Mouse (Mus musculus) lung, adult 2 months (tissue): ENCODE measurements around the gene Yif1b. TPM values are rescaled to one million over a fixed set of nuclear protein-coding genes. Genes with fewer than 3 reads are reported as not detected.

ENCODE experiments used
- DNase-seq: peaks from one replicate; pipeline ENCODE4 v3.0.0; 2022
- H3K4me1 ChIP-seq: fragments of 200-500 bp; 2 replicates; pipeline ENCODE4 v1.6.1; 2011; ENCODE audit warnings: low read length; ENCODE audit not compliant: control insufficient read depth, insufficient read depth
- H3K4me3 ChIP-seq: fragments of 200-500 bp; replicated peaks from 2 replicates; pipeline ENCODE3; 2011; ENCODE audit warnings: low read depth, mild to moderate bottlenecking, control low read depth, low read length; ENCODE audit errors: extremely low read depth
- CTCF ChIP-seq: fragments of 200-500 bp; IDR thresholded peaks from 2 replicates; pipeline ENCODE4 v1.5.1; 2011; ENCODE audit warnings: mild to moderate bottlenecking, low read length, control low read depth; ENCODE audit not compliant: insufficient read depth
- POLR2A ChIP-seq: fragments of 200-500 bp; IDR thresholded peaks from 2 replicates; pipeline ENCODE4 v1.6.1; 2011; ENCODE audit warnings: low read depth, mild to moderate bottlenecking, control low read depth, low read length, borderline replicate concordance; ENCODE audit errors: extremely low read depth
- WGBS: fragments of 180-500 bp; shearing (Covaris S2); methylation state at CpG from one replicate; pipeline ENCODE4 v1.1.7; 2018; 5-methylcytosine and 5-hydroxymethylcytosine counted together
- polyA plus RNA-seq: library from polyadenylated mRNA; depleted of rRNA; stranded (reverse); fragments of >200 nt; gene quantifications from 2 replicates; pipeline ENCODE4 v1.2.3, GENCODE M21; 2012

Gene Yif1b
- polyA plus RNA-seq, 1 experiment = 182 TPM

GRCm38 (mm10) chr7:29244732-29245416 is 6.7 kb downstream of the Yif1b start:
- TF ChIP-seq CTCF (peak; percentile 86), POLR2A (no peak)
- DNase-seq = no peak
- no peak overlapping the region for H3K4me3 ChIP-seq
- WGBS = 84% methylated on average over 7 of the region's 7 CpGs
- H3K4me1 ChIP-seq = peaks cover 5% of the 10 kb centered on the region; the same call in 1 of the 2 replicates

- H3K4me1 ChIP-seq = peaks cover 5% of the 10 kb centered on the region; the same call in 1 of the 2 replicates
Measured at GRCm38 (mm10) chr7:29246015-29246414, 7.9 kb downstream of the Yif1b start.

GRCm38 (mm10) chr7:29246619-29247313 is 8.6 kb downstream of the Yif1b start:
- WGBS = 74% methylated on average over 21 of the region's 21 CpGs
- no peak overlapping the region for H3K4me3 ChIP-seq
- H3K4me1 ChIP-seq = peaks cover 5% of the 10 kb centered on the region; the same call in 1 of the 2 replicates
- DNase-seq = no peak
- TF ChIP-seq CTCF (no peak), POLR2A (no peak)

More at GRCm38 (mm10) chr7:29246015-29246414, 7.9 kb downstream of the Yif1b start:
- no peak overlapping the region for H3K4me3 ChIP-seq
- no peak for TF ChIP-seq CTCF
- no peak for TF ChIP-seq POLR2A
- DNase-seq = no peak
- 69% methylated on average over 5 of the region's 5 CpGs for WGBS

GRCm38 (mm10) chr7:29247314-29247700 is 9.2 kb downstream of the Yif1b start:
- Histone ChIP-seq H3K4me1 (peaks cover 5% of the 10 kb centered on the region; the same call in 1 of the 2 replicates), H3K4me3 (peak overlapping the region; percentile 61)
- DNase-seq = peak; percentile 89
- peak; percentile 76 for TF ChIP-seq CTCF
- no peak for TF ChIP-seq POLR2A
- WGBS = 37% methylated on average over 16 of the region's 16 CpGs

- DNase-seq = no peak
Measured at GRCm38 (mm10) chr7:29247706-29248105, 9.6 kb downstream of the Yif1b start.

GRCm38 (mm10) chr7:29248261-29248841 is 10.2 kb downstream of the Yif1b start, which contains the start of gene 2200002D01Rik:
TSS of gene 2200002D01Rik (minus strand) at chr7:29248466.
- TF ChIP-seq POLR2A (no peak), CTCF (0 out of 2 replicates have a peak, but pooled peaks have one; percentile 12)
- WGBS = 32% methylated on average over 20 of the region's 20 CpGs
- peak within 1 kb of the TSS; percentile 61 for H3K4me3 ChIP-seq
- peak; percentile 67 for DNase-seq
- peaks cover 5% of the 10 kb centered on the region; the same call in 1 of the 2 replicates for H3K4me1 ChIP-seq

More at GRCm38 (mm10) chr7:29247706-29248105, 9.6 kb downstream of the Yif1b start:
- WGBS = 31% methylated on average over 19 of the region's 19 CpGs
- H3K4me3 ChIP-seq = peak overlapping the region; percentile 61
- TF ChIP-seq CTCF (no peak), POLR2A (no peak)
- peaks cover 5% of the 10 kb centered on the region; the same call in 1 of the 2 replicates for H3K4me1 ChIP-seq

- 64% methylated on average over 3 of the region's 3 CpGs for WGBS
- H3K4me3 ChIP-seq = no peak overlapping the region
- no peak for TF ChIP-seq POLR2A
- no peak for TF ChIP-seq CTCF
- peaks cover 5% of the 10 kb centered on the region; the same call in 1 of the 2 replicates for H3K4me1 ChIP-seq
- no peak for DNase-seq
Measured at GRCm38 (mm10) chr7:29251166-29251565, 13.0 kb downstream of the Yif1b start.

- no peak overlapping the region for H3K4me3 ChIP-seq
- no peak for DNase-seq
- 42% methylated on average over 5 of the region's 5 CpGs for WGBS
- no peak for TF ChIP-seq POLR2A
- no peak for TF ChIP-seq CTCF
- H3K4me1 ChIP-seq = peaks cover 8% of the 10 kb centered on the region; the same call in 1 of the 2 replicates
Measured at GRCm38 (mm10) chr7:29253842-29254241, 15.7 kb downstream of the Yif1b start.

GRCm38 (mm10) chr7:29255875-29256274 is 17.7 kb downstream of the Yif1b start:
- Histone ChIP-seq H3K4me3 (no peak overlapping the region), H3K4me1 (peaks cover 10% of the 10 kb centered on the region; the same call in 1 of the 2 replicates)
- TF ChIP-seq CTCF (no peak), POLR2A (no peak)
- DNase-seq = no peak
- WGBS = 65% methylated on average over 4 of the region's 4 CpGs
